Mouse (Mus musculus) liver, embryonic 12.5 days (tissue): ENCODE measurements around the gene Mtmr3. TPM values are rescaled to one million over a fixed set of nuclear protein-coding genes. Genes with fewer than 3 reads are reported as not detected.
"Not testable (repeated sequence)": the region's sequence is repeated elsewhere in the genome, so short reads cannot be mapped to it uniquely, and the experiment has no call there.

Source experiments
- ATAC-seq: fragments of 200-750 bp; cut with Nextera tagmentation; 2 replicates; pipeline ENCODE4 v1.8.0; 2017; ENCODE audit warnings: moderate number of reproducible peaks, mild to moderate bottlenecking, moderate library complexity
- H3K27ac ChIP-seq: fragments of 300-500 bp; sonication (generic); 2 replicates; pipeline ENCODE4 v1.5.1; 2016; ENCODE audit warnings: mild to moderate bottlenecking
- H3K27me3 ChIP-seq: fragments of 300-500 bp; sonication (generic); replicated peaks from 2 replicates; pipeline ENCODE4 v1.6.1; 2016; ENCODE audit warnings: mild to moderate bottlenecking, moderate library complexity
- H3K36me3 ChIP-seq: fragments of 300-500 bp; sonication (generic); 2 replicates; pipeline ENCODE4 v1.6.1; 2016; ENCODE audit warnings: mild to moderate bottlenecking, moderate library complexity
- H3K4me1 ChIP-seq: fragments of 300-500 bp; sonication (generic); 2 replicates; pipeline ENCODE4 v1.6.1; 2016
- H3K4me2 ChIP-seq: fragments of 300-500 bp; sonication (generic); 2 replicates; pipeline ENCODE4 v1.6.1; 2016; ENCODE audit warnings: mild to moderate bottlenecking, moderate library complexity
- H3K4me3 ChIP-seq: fragments of 300-500 bp; sonication (generic); 2 replicates; pipeline ENCODE4 v1.5.1; 2016; ENCODE audit warnings: mild to moderate bottlenecking, moderate library complexity
- H3K9ac ChIP-seq: fragments of 300-500 bp; sonication (generic); 2 replicates; pipeline ENCODE4 v1.6.1; 2016; ENCODE audit warnings: mild to moderate bottlenecking, moderate library complexity
- H3K9me3 ChIP-seq: fragments of 300-500 bp; sonication (generic); replicated peaks from 2 replicates; pipeline ENCODE4 v1.6.1; 2016; ENCODE audit warnings: mild to moderate bottlenecking, moderate library complexity
- WGBS: fragments of 180-500 bp; shearing (Covaris S2); methylation state at CpG from one replicate; pipeline ENCODE4 v1.1.7; 2016; ENCODE audit not compliant: insufficient replicate concordance; 5-methylcytosine and 5-hydroxymethylcytosine counted together
- polyA plus RNA-seq: library from polyadenylated mRNA; unstranded; fragments of >200 nt; fragmentation: Nextera tagmentation; extraction: Ambion mirVana; gene quantifications from 2 replicates; pipeline ENCODE4 v1.2.1, GENCODE M21; 2016

Mtmr3 gene
- polyA plus RNA-seq, 1 experiment from 2014 or later: 38.8 TPM

DNA sequence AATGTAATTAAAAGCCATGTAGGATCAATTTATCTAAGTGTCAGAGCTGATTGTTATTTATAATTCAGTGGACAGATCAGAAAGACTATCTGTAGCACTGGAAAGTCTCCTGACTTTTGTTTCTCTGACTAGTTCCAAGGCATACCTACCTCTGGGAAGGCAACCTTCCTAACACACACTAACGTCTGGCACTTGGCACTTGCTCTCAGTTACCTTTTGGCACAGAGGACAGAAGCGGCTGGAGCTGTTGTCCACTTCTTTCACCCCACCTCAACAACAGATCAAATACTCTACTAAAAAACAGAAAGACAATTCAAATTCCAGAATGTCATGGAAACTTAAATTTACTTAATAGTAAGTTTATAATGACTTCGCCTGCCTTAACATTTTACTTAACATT is 48.7 kb downstream of the Mtmr3 start:
- Histone ChIP-seq H3K36me3 (peaks cover 11% of the 10 kb centered on the region; the same call in 1 of the 2 replicates), H3K9me3 (no peaks in the 10 kb centered on the region), H3K4me3 (no peak overlapping the region), H3K9ac (peak overlapping the region; percentile 56), H3K27ac (peak overlapping the region; percentile 83), H3K4me1 (peaks cover 81% of the 10 kb centered on the region), H3K4me2 (peak overlapping the region; percentile 31; the same call in 1 of the 2 replicates), H3K27me3 (no peaks in the 10 kb centered on the region)
- WGBS: 63% methylated on average over 3 of the region's 3 CpGs
- ATAC-seq: no peak

DNA sequence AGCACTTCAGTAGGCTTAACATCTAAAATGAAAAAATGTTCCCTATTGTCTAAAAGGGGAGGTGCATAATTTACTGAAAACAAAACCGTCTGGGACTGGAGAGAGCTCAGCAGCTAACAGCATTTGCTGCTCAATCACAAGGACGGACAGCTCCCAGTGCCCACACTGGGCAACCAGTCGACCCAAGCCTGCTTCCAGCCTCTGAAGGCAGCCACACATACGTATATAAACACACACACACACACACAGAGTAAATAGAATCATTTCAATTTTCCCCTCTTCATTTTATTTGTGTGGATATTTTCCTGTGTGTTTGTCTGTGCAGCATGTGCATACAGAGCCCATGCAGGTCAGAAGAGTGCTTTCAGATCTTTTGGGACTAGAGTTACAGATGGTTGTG is 49.3 kb downstream of the Mtmr3 start:
- no peaks in the 10 kb centered on the region for H3K9me3 ChIP-seq
- peak overlapping the region; percentile 55 for H3K9ac ChIP-seq
- peaks cover 11% of the 10 kb centered on the region; the same call in 1 of the 2 replicates for H3K36me3 ChIP-seq
- 48% methylated on average over 4 of the region's 4 CpGs for WGBS
- H3K4me2 ChIP-seq: 0 out of 2 replicates have a peak overlapping the region, but pooled peaks have one; percentile 21
- H3K27ac ChIP-seq: peak overlapping the region; percentile 83
- peaks cover 87% of the 10 kb centered on the region for H3K4me1 ChIP-seq
- ATAC-seq: no peak
- no peak overlapping the region for H3K4me3 ChIP-seq
- no peaks in the 10 kb centered on the region for H3K27me3 ChIP-seq

- Histone ChIP-seq H3K27ac (peak overlapping the region; percentile 83), H3K4me1 (peaks cover 91% of the 10 kb centered on the region), H3K36me3 (peaks cover 15% of the 10 kb centered on the region)
- WGBS: 57% methylated on average over 1 of the region's 1 CpGs
- not testable (repeated sequence) for H3K9me3 ChIP-seq, H3K4me2 ChIP-seq, H3K4me3 ChIP-seq, ATAC-seq, H3K27me3 ChIP-seq, H3K9ac ChIP-seq
Measured at GRCm38 (mm10) chr11:4544627-4544921, 50.1 kb downstream of the Mtmr3 start.

GRCm38 (mm10) chr11:4543746-4544626 is 50.7 kb downstream of the Mtmr3 start:
- Histone ChIP-seq H3K4me2 (peak overlapping the region; percentile 60), H3K4me3 (no peak overlapping the region; the same call in 1 of the 2 replicates), H3K4me1 (peaks cover 90% of the 10 kb centered on the region)

DNA sequence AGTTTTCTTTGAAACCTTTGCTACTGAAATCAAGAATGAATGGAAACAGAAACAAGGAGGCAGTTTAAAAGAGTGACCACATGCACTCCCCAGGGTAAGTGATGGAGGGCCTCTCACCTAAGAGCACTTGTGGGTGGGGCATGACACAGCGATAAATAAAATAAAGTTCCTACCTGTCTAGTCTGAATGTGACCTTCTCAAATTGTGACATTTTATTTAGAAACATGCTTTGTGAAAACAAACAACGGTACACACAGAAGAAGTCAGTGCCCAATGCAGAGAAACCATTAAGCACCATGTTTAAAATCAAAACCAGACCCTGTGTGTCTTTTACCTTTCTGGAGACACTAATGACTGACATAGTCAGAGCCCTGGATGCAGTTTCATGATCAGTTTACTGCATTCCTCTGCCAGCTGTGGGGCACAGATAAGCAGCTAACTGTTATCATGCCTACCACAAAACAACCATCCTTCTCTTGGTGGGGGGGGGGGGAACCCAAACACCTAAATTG is 51.6 kb downstream of the Mtmr3 start:
- ATAC-seq: peak; percentile 96
- H3K4me2 ChIP-seq: peak overlapping the region; percentile 60
- peak overlapping the region; percentile 72 for H3K9ac ChIP-seq
- peaks cover 89% of the 10 kb centered on the region for H3K4me1 ChIP-seq
- peak overlapping the region; percentile 35 for H3K4me3 ChIP-seq
- H3K27me3 ChIP-seq: no peaks in the 10 kb centered on the region
- no peaks in the 10 kb centered on the region for H3K9me3 ChIP-seq
- H3K36me3 ChIP-seq: peaks cover 17% of the 10 kb centered on the region
- 28% methylated on average over 2 of the region's 2 CpGs for WGBS
- H3K27ac ChIP-seq: peak overlapping the region; percentile 93

More at GRCm38 (mm10) chr11:4543746-4544626, 50.7 kb downstream of the Mtmr3 start:
- Histone ChIP-seq H3K9me3 (no peaks in the 10 kb centered on the region), H3K27ac (peak overlapping the region; percentile 93), H3K9ac (peak overlapping the region; percentile 62), H3K36me3 (peaks cover 13% of the 10 kb centered on the region), H3K27me3 (no peaks in the 10 kb centered on the region)
- ATAC-seq: no peak
- WGBS: 31% methylated on average over 7 of the region's 7 CpGs

- no peaks in the 10 kb centered on the region for H3K9me3 ChIP-seq
- ATAC-seq: no peak
- H3K4me2 ChIP-seq: no peak overlapping the region
- H3K27ac ChIP-seq: peak overlapping the region; percentile 12; the same call in 1 of the 2 replicates
- H3K4me1 ChIP-seq: peaks cover 73% of the 10 kb centered on the region
- H3K36me3 ChIP-seq: peaks cover 40% of the 10 kb centered on the region
- no peak overlapping the region for H3K9ac ChIP-seq
- H3K4me3 ChIP-seq: no peak overlapping the region
- WGBS: 81% methylated on average over 1 of the region's 1 CpGs
- H3K27me3 ChIP-seq: no peaks in the 10 kb centered on the region
Measured at GRCm38 (mm10) chr11:4536645-4537044, 58.0 kb downstream of the Mtmr3 start.

GRCm38 (mm10) chr11:4527132-4527531 is 67.5 kb downstream of the Mtmr3 start:
- Histone ChIP-seq H3K4me2 (no peak overlapping the region), H3K9me3 (no peaks in the 10 kb centered on the region), H3K4me1 (peaks cover 24% of the 10 kb centered on the region), H3K27ac (no peak overlapping the region), H3K36me3 (peaks cover 92% of the 10 kb centered on the region), H3K9ac (no peak overlapping the region), H3K4me3 (no peak overlapping the region), H3K27me3 (no peaks in the 10 kb centered on the region)
- ATAC-seq: no peak
- 76% methylated on average over 3 of the region's 3 CpGs for WGBS

DNA sequence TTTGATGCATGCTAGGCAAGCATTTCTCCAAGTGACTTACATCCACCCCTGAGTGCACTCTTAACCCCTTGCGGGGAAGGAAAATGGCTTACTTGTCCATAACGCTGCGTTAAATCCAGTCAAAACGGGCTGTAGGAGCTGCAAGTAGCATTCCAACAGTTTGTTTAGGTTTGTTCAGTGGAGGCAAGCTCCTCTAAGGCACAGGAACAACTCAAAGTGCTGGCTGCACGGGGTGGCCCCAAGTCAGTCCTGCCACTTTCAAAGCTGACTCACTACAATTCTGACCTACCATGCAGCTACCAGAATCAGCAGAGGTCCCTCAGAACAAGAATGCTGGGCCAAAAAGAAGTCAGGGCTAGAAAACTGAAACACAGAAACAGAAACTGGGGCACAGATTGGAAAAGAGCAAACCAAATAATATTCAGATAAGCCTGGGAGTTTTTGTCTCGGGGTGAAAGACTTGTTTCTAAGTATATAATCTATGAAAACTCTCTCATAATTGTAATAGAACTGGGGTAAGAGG is 72.5 kb downstream of the Mtmr3 start:
- H3K4me3 ChIP-seq: no peak overlapping the region
- no peak for ATAC-seq
- WGBS: 90% methylated on average over 6 of the region's 6 CpGs
- no peak overlapping the region for H3K4me2 ChIP-seq
- peaks cover 5% of the 10 kb centered on the region; the same call in 1 of the 2 replicates for H3K4me1 ChIP-seq
- H3K9ac ChIP-seq: no peak overlapping the region
- H3K27ac ChIP-seq: no peak overlapping the region
- H3K27me3 ChIP-seq: no peaks in the 10 kb centered on the region
- H3K9me3 ChIP-seq: no peaks in the 10 kb centered on the region
- peaks cover 95% of the 10 kb centered on the region for H3K36me3 ChIP-seq

GRCm38 (mm10) chr11:4518981-4519380 is 75.7 kb downstream of the Mtmr3 start:
- H3K4me3 ChIP-seq: no peak overlapping the region
- H3K27ac ChIP-seq: no peak overlapping the region
- H3K4me1 ChIP-seq: peaks cover 5% of the 10 kb centered on the region; the same call in 1 of the 2 replicates
- H3K9me3 ChIP-seq: no peaks in the 10 kb centered on the region
- no peak for ATAC-seq
- 85% methylated on average over 7 of the region's 7 CpGs for WGBS
- no peak overlapping the region for H3K9ac ChIP-seq
- no peak overlapping the region for H3K4me2 ChIP-seq
- H3K36me3 ChIP-seq: peaks cover 95% of the 10 kb centered on the region
- no peaks in the 10 kb centered on the region for H3K27me3 ChIP-seq

GRCm38 (mm10) chr11:4507421-4507820 is 87.2 kb downstream of the Mtmr3 start:
- Histone ChIP-seq H3K9ac (no peak overlapping the region), H3K4me3 (no peak overlapping the region), H3K4me1 (no peaks in the 10 kb centered on the region), H3K27ac (no peak overlapping the region), H3K27me3 (no peaks in the 10 kb centered on the region), H3K9me3 (no peaks in the 10 kb centered on the region), H3K36me3 (peaks cover 90% of the 10 kb centered on the region), H3K4me2 (no peak overlapping the region)
- ATAC-seq: no peak
- 88% methylated on average over 2 of the region's 2 CpGs for WGBS

- Histone ChIP-seq H3K36me3 (peaks cover 97% of the 10 kb centered on the region), H3K27ac (no peak overlapping the region), H3K9me3 (no peaks in the 10 kb centered on the region), H3K4me3 (no peak overlapping the region), H3K4me1 (no peaks in the 10 kb centered on the region), H3K9ac (no peak overlapping the region), H3K27me3 (no peaks in the 10 kb centered on the region), H3K4me2 (no peak overlapping the region)
- 90% methylated on average over 2 of the region's 2 CpGs for WGBS
- no peak for ATAC-seq
Measured at GRCm38 (mm10) chr11:4506486-4506885, 88.2 kb downstream of the Mtmr3 start.

DNA sequence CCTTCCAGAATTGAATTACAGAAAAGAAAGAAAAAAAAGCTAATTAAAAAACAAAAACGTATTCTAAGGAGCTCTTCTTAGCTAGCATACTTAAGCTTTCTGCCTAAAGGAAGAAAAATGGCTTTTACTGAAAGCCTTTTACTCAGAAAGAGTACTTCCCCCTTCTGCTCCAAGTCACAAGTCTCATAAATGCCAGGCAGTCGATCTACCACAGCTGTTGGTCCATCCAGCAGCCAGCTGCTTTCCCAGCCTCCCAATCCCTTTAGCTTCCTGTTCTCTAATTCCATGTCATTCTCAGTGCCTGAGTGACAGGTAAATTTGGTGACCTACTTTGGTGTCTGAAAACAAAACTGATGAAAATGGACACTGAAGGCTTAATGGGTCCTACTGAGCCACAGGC is 92.5 kb downstream of the Mtmr3 start:
- no peak for ATAC-seq

More for the DNA sequence above, 92.5 kb downstream of the Mtmr3 start:
- H3K4me1 ChIP-seq: no peaks in the 10 kb centered on the region
- 58% methylated on average over 2 of the region's 2 CpGs for WGBS
- H3K4me3 ChIP-seq: no peak overlapping the region
- H3K9ac ChIP-seq: no peak overlapping the region
- no peaks in the 10 kb centered on the region for H3K9me3 ChIP-seq
- H3K4me2 ChIP-seq: no peak overlapping the region
- peaks cover 96% of the 10 kb centered on the region for H3K36me3 ChIP-seq
- H3K27ac ChIP-seq: peak overlapping the region; percentile 18; the same call in 1 of the 2 replicates
- H3K27me3 ChIP-seq: no peaks in the 10 kb centered on the region
